Mouse (Mus musculus): Measurements from ENCODE around the gene Ilvbl. TPM values are rescaled to one million over a fixed set of nuclear protein-coding genes. Genes with fewer than 3 reads are reported as not detected.
A peak's percentile ranks its signal among the peaks of the same experiment; 100 is the strongest.

Ilvbl gene
- polyA plus RNA-seq, 1 experiment from 2014 or later: 52.8 TPM

GRCm38 (mm10) chr10:78576435-78577184 is 2.5 kb downstream of the Ilvbl start:
- peaks cover 9% of the 10 kb centered on the region for H3K4me1 ChIP-seq
- no peak overlapping the region for H3K4me3 ChIP-seq (replicated peaks)
- H3K27me3 ChIP-seq (replicated peaks): no peaks in the 10 kb centered on the region
- WGBS: 94% methylated on average over 16 of the region's 16 CpGs
- no peak for ATAC-seq (ENCODE audit: insufficient read depth, low FRiP score, low read depth)
- H3K4me2 ChIP-seq: no peak overlapping the region
- no peak overlapping the region for H3K9ac ChIP-seq
- H3K36me3 ChIP-seq: 0 out of 2 replicates have a peak, but pooled peaks cover 13% of the 10 kb centered on the region
- no peak overlapping the region for H3K27ac ChIP-seq
- no peaks in the 10 kb centered on the region for H3K9me3 ChIP-seq

GRCm38 (mm10) chr10:78578204-78578603 is 4.1 kb downstream of the Ilvbl start:
- H3K27ac ChIP-seq: no peak overlapping the region
- no peaks in the 10 kb centered on the region for H3K9me3 ChIP-seq
- WGBS: 76% methylated on average over 3 of the region's 3 CpGs
- no peak overlapping the region for H3K4me2 ChIP-seq
- H3K4me1 ChIP-seq: peaks cover 9% of the 10 kb centered on the region
- H3K9ac ChIP-seq: no peak overlapping the region
- H3K27me3 ChIP-seq (replicated peaks): no peaks in the 10 kb centered on the region
- no peak for ATAC-seq (ENCODE audit: insufficient read depth, low FRiP score, low read depth)
- no peak overlapping the region for H3K4me3 ChIP-seq (replicated peaks)
- H3K36me3 ChIP-seq: 0 out of 2 replicates have a peak, but pooled peaks cover 13% of the 10 kb centered on the region

GRCm38 (mm10) chr10:78581121-78581520 is 7.0 kb downstream of the Ilvbl start:
- Histone ChIP-seq H3K9ac (no peak overlapping the region), H3K36me3 (peaks cover 32% of the 10 kb centered on the region), H3K4me1 (no peaks in the 10 kb centered on the region), H3K4me2 (no peak overlapping the region), H3K27me3 (replicated peaks) (no peaks in the 10 kb centered on the region), H3K27ac (no peak overlapping the region), H3K4me3 (replicated peaks) (no peak overlapping the region), H3K9me3 (no peaks in the 10 kb centered on the region)
- no peak for ATAC-seq (ENCODE audit: insufficient read depth, low FRiP score, low read depth)
- whole genome bisulfite sequencing: 93% methylated on average over 7 of the region's 7 CpGs

GRCm38 (mm10) chr10:78583347-78583746 is 9.2 kb downstream of the Ilvbl start:
- 0 out of 2 replicates have a peak, but pooled peaks have one; percentile 20 for ATAC-seq (ENCODE audit: insufficient read depth, low FRiP score, low read depth)
- H3K36me3 ChIP-seq: peaks cover 49% of the 10 kb centered on the region
- no peaks in the 10 kb centered on the region for H3K9me3 ChIP-seq
- no peak overlapping the region for H3K4me2 ChIP-seq
- H3K9ac ChIP-seq: no peak overlapping the region
- no peaks in the 10 kb centered on the region for H3K4me1 ChIP-seq
- no peak overlapping the region for H3K4me3 ChIP-seq (replicated peaks)
- WGBS: 62% methylated on average over 9 of the region's 9 CpGs
- no peak overlapping the region for H3K27ac ChIP-seq
- no peaks in the 10 kb centered on the region for H3K27me3 ChIP-seq (replicated peaks)

GRCm38 (mm10) chr10:78583939-78584338 is 9.8 kb downstream of the Ilvbl start:
- 83% methylated on average over 3 of the region's 3 CpGs for WGBS
- no peak overlapping the region for H3K9ac ChIP-seq
- no peak for ATAC-seq (ENCODE audit: insufficient read depth, low FRiP score, low read depth)

GRCm38 (mm10) chr10:78584996-78585395 is 10.8 kb downstream of the Ilvbl start:
- Histone ChIP-seq H3K27me3 (replicated peaks) (no peaks in the 10 kb centered on the region), H3K4me2 (no peak overlapping the region), H3K27ac (no peak overlapping the region), H3K36me3 (peaks cover 53% of the 10 kb centered on the region), H3K9ac (no peak overlapping the region), H3K4me3 (replicated peaks) (no peak overlapping the region), H3K9me3 (no peaks in the 10 kb centered on the region), H3K4me1 (peaks cover 2% of the 10 kb centered on the region; the same call in 1 of the 2 replicates)
- 80% methylated on average over 1 of the region's 1 CpGs for WGBS
- no peak for ATAC-seq (ENCODE audit: insufficient read depth, low FRiP score, low read depth)

More at GRCm38 (mm10) chr10:78583939-78584338, 9.8 kb downstream of the Ilvbl start:
- Histone ChIP-seq H3K4me2 (no peak overlapping the region), H3K4me3 (replicated peaks) (no peak overlapping the region), H3K27me3 (replicated peaks) (no peaks in the 10 kb centered on the region), H3K27ac (no peak overlapping the region), H3K36me3 (peaks cover 53% of the 10 kb centered on the region), H3K4me1 (no peaks in the 10 kb centered on the region), H3K9me3 (no peaks in the 10 kb centered on the region)

GRCm38 (mm10) chr10:78585606-78586005 is 11.5 kb downstream of the Ilvbl start:
- H3K4me3 ChIP-seq (replicated peaks): no peak overlapping the region
- 90% methylated on average over 22 of the region's 22 CpGs for WGBS
- peaks cover 7% of the 10 kb centered on the region; the same call in 1 of the 2 replicates for H3K4me1 ChIP-seq
- no peak overlapping the region for H3K27ac ChIP-seq
- H3K4me2 ChIP-seq: no peak overlapping the region
- H3K36me3 ChIP-seq: peaks cover 52% of the 10 kb centered on the region
- H3K9me3 ChIP-seq: no peaks in the 10 kb centered on the region
- ATAC-seq (ENCODE audit: insufficient read depth, low FRiP score, low read depth): no peak
- no peaks in the 10 kb centered on the region for H3K27me3 ChIP-seq (replicated peaks)
- H3K9ac ChIP-seq: no peak overlapping the region

GRCm38 (mm10) chr10:78586026-78586425 is 11.9 kb downstream of the Ilvbl start:
- no peak overlapping the region for H3K27ac ChIP-seq
- H3K36me3 ChIP-seq: peaks cover 52% of the 10 kb centered on the region
- H3K4me2 ChIP-seq: no peak overlapping the region
- no peak overlapping the region for H3K9ac ChIP-seq
- H3K27me3 ChIP-seq (replicated peaks): no peaks in the 10 kb centered on the region
- H3K4me3 ChIP-seq (replicated peaks): no peak overlapping the region
- ATAC-seq (ENCODE audit: insufficient read depth, low FRiP score, low read depth): no peak
- peaks cover 7% of the 10 kb centered on the region; the same call in 1 of the 2 replicates for H3K4me1 ChIP-seq
- no peaks in the 10 kb centered on the region for H3K9me3 ChIP-seq
- 97% methylated on average over 13 of the region's 13 CpGs for WGBS

GRCm38 (mm10) chr10:78589291-78589690 is 15.1 kb downstream of the Ilvbl start:
- Histone ChIP-seq H3K36me3 (peaks cover 49% of the 10 kb centered on the region), H3K4me3 (replicated peaks) (no peak overlapping the region), H3K9me3 (no peaks in the 10 kb centered on the region), H3K4me1 (peaks cover 7% of the 10 kb centered on the region; the same call in 1 of the 2 replicates), H3K4me2 (no peak overlapping the region), H3K27me3 (replicated peaks) (no peaks in the 10 kb centered on the region), H3K9ac (no peak overlapping the region), H3K27ac (no peak overlapping the region)
- no peak for ATAC-seq (ENCODE audit: insufficient read depth, low FRiP score, low read depth)
- 95% methylated on average over 18 of the region's 18 CpGs for WGBS

- Histone ChIP-seq H3K4me1 (peaks cover 7% of the 10 kb centered on the region; the same call in 1 of the 2 replicates), H3K27me3 (replicated peaks) (no peaks in the 10 kb centered on the region), H3K9me3 (no peaks in the 10 kb centered on the region), H3K27ac (no peak overlapping the region), H3K4me3 (replicated peaks) (peak overlapping the region; percentile 56), H3K9ac (no peak overlapping the region), H3K36me3 (peaks cover 45% of the 10 kb centered on the region), H3K4me2 (peak overlapping the region; percentile 73)
- no peak for ATAC-seq (ENCODE audit: insufficient read depth, low FRiP score, low read depth)
- 86% methylated on average over 8 of the region's 8 CpGs for WGBS
These were observed 15.8 kb downstream of the Ilvbl start for GRCm38 (mm10) chr10:78589901-78590300.

GRCm38 (mm10) chr10:78590744-78591143 is 16.6 kb downstream of the Ilvbl start:
- 21% methylated on average over 9 of the region's 9 CpGs for WGBS
- ATAC-seq (ENCODE audit: insufficient read depth, low FRiP score, low read depth): 0 out of 2 replicates have a peak, but pooled peaks have one; percentile 32
- peak overlapping the region; percentile 84 for H3K27ac ChIP-seq
- peak overlapping the region; percentile 73 for H3K4me2 ChIP-seq
- peaks cover 7% of the 10 kb centered on the region; the same call in 1 of the 2 replicates for H3K4me1 ChIP-seq
- H3K36me3 ChIP-seq: peaks cover 37% of the 10 kb centered on the region
- H3K9ac ChIP-seq: peak overlapping the region; percentile 53
- H3K9me3 ChIP-seq: no peaks in the 10 kb centered on the region
- H3K4me3 ChIP-seq (replicated peaks): peak overlapping the region; percentile 56
- H3K27me3 ChIP-seq (replicated peaks): no peaks in the 10 kb centered on the region
